Comparison of ENCODE assay signal across 8 mouse cellular contexts in genomic region chrX:36874178-36874696, GRCm38 (mm10). TPM values are rescaled to one million over a fixed set of nuclear protein-coding genes. Genes with fewer than 3 reads are reported as not detected.
DNase-seq lines count a peak whose midpoint lies in the region; ATAC-seq and TF ChIP-seq lines count a peak whose summit lies in the region.

No protein-coding gene starts in this region.

- POLR2A ChIA-PET in Patski (lab: Charles Lee): no interaction called here

- H3K27ac ChIP-seq in hindbrain, embryonic 13.5 days: peak overlapping the region; percentile 87

- peak; percentile 88 for ATAC-seq in Patski
- ATAC-seq in hindbrain, embryonic 13.5 days (ENCODE audit: low FRiP score): peak; percentile 97

- peak overlapping the region; percentile 66 for H3K4me2 ChIP-seq in hindbrain, embryonic 13.5 days

- TF ChIP-seq CTCF in Patski (IDR thresholded peaks at IDR 0.05): no peak

- no peaks in the 10 kb centered on the region for H3K9me3 ChIP-seq in hindbrain, embryonic 13.5 days

- peak overlapping the region; percentile 69 for H3K4me3 ChIP-seq in hindbrain, embryonic 13.5 days

- H3K36me3 ChIP-seq in hindbrain, embryonic 13.5 days: no peaks in the 10 kb centered on the region

- WGBS in hindbrain, embryonic 13.5 days: 12% methylated on average over 53 of the region's 57 CpGs

- CTCF ChIA-PET in Patski (lab: Charles Lee): no interaction called here

- H3K4me1 ChIP-seq in hindbrain, embryonic 13.5 days (replicated peaks): peaks cover 6% of the 10 kb centered on the region

- H3K9ac ChIP-seq in hindbrain, embryonic 13.5 days: peak overlapping the region; percentile 83

- in situ Hi-C loops in Patski (cut with MboI; ENCODE audit: low pct_unique_long_range_greater_than_20kb): no loop called here

- peak; percentile 9 for DNase-seq in Patski (ENCODE audit: low read depth, low spot score)
- DNase-seq in cerebellum, postnatal 14 days: peak; percentile 91 to 95
- peak; percentile 72 to 74 for DNase-seq in frontal cortex, postnatal 14 days (ENCODE audit: low spot score in 2 of 2)
- peak; percentile 82 to 84 for DNase-seq in layer of hippocampus, postnatal 14 days (ENCODE audit: low spot score in 2 of 2)
- DNase-seq in lung, postnatal 10 days: peak; percentile 92
- DNase-seq in ovary, postnatal 14 days (ENCODE audit: low spot score): peak; percentile 69
- peak; percentile 85 to 89 for DNase-seq in thymus, postnatal 10 days (ENCODE audit: low spot score in 2 of 2)

- no peaks in the 10 kb centered on the region for H3K27me3 ChIP-seq in Patski
- no peaks in the 10 kb centered on the region for H3K27me3 ChIP-seq in hindbrain, embryonic 13.5 days

RNA-seq across cellular contexts. Expression of gene C330007P06Rik, which starts 0.3 kb away (rescaled TPM):
- 29.8 TPM for polyA plus RNA-seq in Patski (2021)
- polyA plus RNA-seq in hindbrain, embryonic 13.5 days (2015; fragmentation: Nextera tagmentation; extraction: Ambion mirVana): 23.4 and 24.7 TPM in 2 replicates
- total RNA-seq in layer of hippocampus, postnatal 14 days (2021): 10 to 100 TPM; 30.3 to 34.9 TPM

RNA-seq across cellular contexts. Expression of gene Ube2a, which starts 0.5 kb away (rescaled TPM):
- 89.0 TPM for polyA plus RNA-seq in Patski (2021)
- polyA plus RNA-seq in hindbrain, embryonic 13.5 days (2015; fragmentation: Nextera tagmentation; extraction: Ambion mirVana): 120 and 122 TPM in 2 replicates
- total RNA-seq in layer of hippocampus, postnatal 14 days (2021): 10 to 100 TPM; 56.5 to 59.6 TPM

RNA-seq across cellular contexts. Expression of gene Nkrf, which starts 28.5 kb away (rescaled TPM):
- polyA plus RNA-seq in Patski (2021): 8.4 TPM
- 14.4 and 14.6 TPM in 2 replicates for polyA plus RNA-seq in hindbrain, embryonic 13.5 days (2015; fragmentation: Nextera tagmentation; extraction: Ambion mirVana)
- 10 to 100 TPM; 27.7 to 29.5 TPM for total RNA-seq in layer of hippocampus, postnatal 14 days (2021)

Comparison
In these comparisons a context has a peak if more than half of its experiments do, and no peak if none do; other contexts are left out.
1. Peak in every context shown above with its lines: DNase-seq, ATAC-seq, H3K4me3 ChIP-seq and H3K27ac ChIP-seq.
2. DNase-seq: peak in every context shown above with its lines; median percentile 93 in cerebellum, postnatal 14 days; 92 in lung, postnatal 10 days; 87 in thymus, postnatal 10 days; 83 in layer of hippocampus, postnatal 14 days; 73 in frontal cortex, postnatal 14 days; 69 in ovary, postnatal 14 days; 9 in Patski.